Mouse (Mus musculus) stomach, embryonic 16.5 days (tissue): Measurements from ENCODE around the gene Olfr535. TPM values are rescaled to one million over a fixed set of nuclear protein-coding genes. Genes with fewer than 3 reads are reported as not detected.
"Not testable (repeated sequence)": the region's sequence is repeated elsewhere in the genome, so short reads cannot be mapped to it uniquely, and the experiment has no call there.

ENCODE experiments used
- ATAC-seq: fragments of 200-750 bp; cut with Nextera tagmentation; 2 replicates; pipeline ENCODE4 v1.8.0; 2017; ENCODE audit warnings: moderate number of reproducible peaks, moderate TSS enrichment; ENCODE audit not compliant: insufficient read depth, low FRiP score
- H3K27ac ChIP-seq: fragments of 300-500 bp; sonication (generic); 2 replicates; pipeline ENCODE4 v1.5.1; 2014; ENCODE audit warnings: low read length
- H3K27me3 ChIP-seq: fragments of 300-500 bp; sonication (generic); 2 replicates; pipeline ENCODE4 v1.6.1; 2014; ENCODE audit warnings: low read length, control low read depth, mixed read lengths; ENCODE audit not compliant: control insufficient read depth, insufficient read depth
- H3K36me3 ChIP-seq: fragments of 300-500 bp; sonication (generic); 2 replicates; pipeline ENCODE4 v1.6.1; 2014; ENCODE audit warnings: low read length; ENCODE audit not compliant: control insufficient read depth, insufficient read depth
- H3K4me1 ChIP-seq: fragments of 300-500 bp; sonication (generic); 2 replicates; pipeline ENCODE4 v1.6.1; 2014; ENCODE audit warnings: low read length, control low read depth, mixed read lengths; ENCODE audit not compliant: control insufficient read depth, insufficient read depth
- H3K4me2 ChIP-seq: fragments of 300-500 bp; sonication (generic); 2 replicates; pipeline ENCODE4 v1.6.1; 2014; ENCODE audit warnings: low read depth, low read length, mixed read lengths
- H3K4me3 ChIP-seq: fragments of 300-500 bp; sonication (generic); replicated peaks from 2 replicates; pipeline ENCODE4 v1.5.1; 2014; ENCODE audit warnings: mild to moderate bottlenecking, low read length
- H3K9ac ChIP-seq: fragments of 300-500 bp; sonication (generic); 2 replicates; pipeline ENCODE4 v1.6.1; 2014; ENCODE audit warnings: low read length
- H3K9me3 ChIP-seq: fragments of 300-500 bp; sonication (generic); replicated peaks from 2 replicates; pipeline ENCODE4 v1.6.1; 2016; ENCODE audit warnings: low read length, control low read depth; ENCODE audit not compliant: control insufficient read depth
- WGBS: fragments of 180-500 bp; shearing (Covaris S2); extraction: QIAGEN DNeasy Blood & Tissue Kit; methylation state at CpG from one replicate; pipeline ENCODE4 v1.1.7; 2014; 5-methylcytosine and 5-hydroxymethylcytosine counted together
- polyA plus RNA-seq: library from polyadenylated mRNA; unstranded; fragments of >200 nt; fragmentation: Nextera tagmentation; extraction: Ambion mirVana; gene quantifications from 2 replicates; pipeline ENCODE4 v1.2.1, GENCODE M21; 2015

The Olfr535 gene
- polyA plus RNA-seq: not detected in 2 replicates

GRCm38 (mm10) chr7:140483916-140484315, at the start of gene Olfr535:
Gene Olfr535 (plus strand): TSS chr7:140484216.
- no peak within 1 kb of the TSS for H3K9ac ChIP-seq
- ATAC-seq: no peak
- no peaks in the 10 kb centered on the region for H3K4me1 ChIP-seq
- no peaks in the 10 kb centered on the region for H3K9me3 ChIP-seq
- WGBS: 83% methylated on average over 1 of the region's 1 CpGs
- no peak within 1 kb of the TSS for H3K4me2 ChIP-seq
- no peak within 1 kb of the TSS for H3K4me3 ChIP-seq
- H3K36me3 ChIP-seq: no peaks in the 10 kb centered on the region
- H3K27me3 ChIP-seq: no peaks in the 10 kb centered on the region
- no peak within 1 kb of the TSS for H3K27ac ChIP-seq

GRCm38 (mm10) chr7:140443141-140443540, 40.9 kb upstream of the Olfr535 start:
- H3K36me3 ChIP-seq: no peaks in the 10 kb centered on the region
- H3K4me1 ChIP-seq: no peaks in the 10 kb centered on the region
- H3K27ac ChIP-seq: no peak overlapping the region
- no peaks in the 10 kb centered on the region for H3K9me3 ChIP-seq
- no peak overlapping the region for H3K4me2 ChIP-seq
- H3K9ac ChIP-seq: no peak overlapping the region
- H3K4me3 ChIP-seq: no peak overlapping the region
- H3K27me3 ChIP-seq: no peaks in the 10 kb centered on the region
- no peak for ATAC-seq
- WGBS: 74% methylated on average over 1 of the region's 1 CpGs

GRCm38 (mm10) chr7:140463070-140463469, 20.9 kb upstream of the Olfr535 start, which contains the start of gene Olfr533:
Gene Olfr533 (plus strand): TSS chr7:140463370.
- not testable (repeated sequence) for H3K36me3 ChIP-seq, H3K4me2 ChIP-seq, H3K4me1 ChIP-seq, ATAC-seq, H3K27ac ChIP-seq, H3K9ac ChIP-seq, H3K27me3 ChIP-seq, H3K9me3 ChIP-seq, H3K4me3 ChIP-seq
- WGBS: 43% methylated on average over 1 of the region's 1 CpGs

DNA sequence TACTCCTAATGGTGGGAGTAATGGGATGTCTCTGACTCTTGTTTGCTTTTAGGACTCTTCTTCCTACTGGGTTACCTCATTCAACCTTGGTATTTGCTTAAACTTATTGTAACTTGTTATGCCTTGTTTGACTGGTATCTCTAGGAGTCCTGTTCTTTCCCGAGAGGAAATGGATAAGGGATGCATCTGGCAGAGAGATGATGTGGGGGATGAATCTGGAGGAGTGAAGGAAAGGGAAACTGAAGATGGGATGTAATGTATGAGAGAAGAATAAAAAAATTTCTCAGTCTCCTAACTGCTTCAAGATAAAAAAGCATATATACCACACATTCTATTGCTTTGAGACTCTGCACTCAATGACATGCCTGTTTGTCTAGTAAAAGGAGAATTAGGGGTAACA, 6.1 kb upstream of the Olfr535 start:
- Histone ChIP-seq H3K9ac (no peak overlapping the region), H3K27me3 (no peaks in the 10 kb centered on the region), H3K9me3 (no peaks in the 10 kb centered on the region), H3K4me3 (no peak overlapping the region), H3K4me2 (no peak overlapping the region), H3K27ac (no peak overlapping the region), H3K4me1 (no peaks in the 10 kb centered on the region), H3K36me3 (no peaks in the 10 kb centered on the region)
- ATAC-seq: no peak
- WGBS: 68% methylated on average over 1 of the region's 1 CpGs

- Histone ChIP-seq H3K4me2 (no peak overlapping the region), H3K4me3 (no peak overlapping the region), H3K27me3 (no peaks in the 10 kb centered on the region), H3K9ac (no peak overlapping the region), H3K36me3 (no peaks in the 10 kb centered on the region), H3K27ac (no peak overlapping the region), H3K9me3 (no peaks in the 10 kb centered on the region), H3K4me1 (no peaks in the 10 kb centered on the region)
- 85% methylated on average over 1 of the region's 1 CpGs for WGBS
- no peak for ATAC-seq
Measured at GRCm38 (mm10) chr7:140478733-140479132, 5.3 kb upstream of the Olfr535 start.

DNA sequence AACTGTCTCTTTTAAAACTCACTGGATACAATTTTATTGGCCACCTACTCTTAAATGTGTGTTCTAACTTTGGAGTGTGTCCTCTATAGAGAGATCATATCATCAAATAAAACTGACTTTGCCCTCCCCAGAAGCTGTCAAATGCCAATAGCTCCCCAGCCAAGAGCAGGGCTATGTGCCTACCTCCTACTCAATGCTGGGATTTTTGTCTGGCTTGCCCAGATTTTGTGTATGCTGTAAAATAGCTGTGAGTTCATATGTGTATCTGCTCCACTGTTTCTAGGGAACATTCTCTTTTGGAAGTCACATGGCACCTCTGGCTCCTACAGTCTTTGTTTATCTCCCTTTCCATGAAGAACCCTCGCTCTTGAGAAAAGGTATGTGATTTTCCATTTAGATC, 5.0 kb downstream of the Olfr535 start:
- H3K9me3 ChIP-seq: no peaks in the 10 kb centered on the region
- no peaks in the 10 kb centered on the region for H3K36me3 ChIP-seq
- 76% methylated on average over 1 of the region's 1 CpGs for WGBS
- H3K9ac ChIP-seq: no peak overlapping the region
- no peak overlapping the region for H3K4me2 ChIP-seq
- H3K27me3 ChIP-seq: no peaks in the 10 kb centered on the region
- no peak overlapping the region for H3K27ac ChIP-seq
- H3K4me3 ChIP-seq: no peak overlapping the region
- ATAC-seq: no peak
- H3K4me1 ChIP-seq: no peaks in the 10 kb centered on the region

DNA sequence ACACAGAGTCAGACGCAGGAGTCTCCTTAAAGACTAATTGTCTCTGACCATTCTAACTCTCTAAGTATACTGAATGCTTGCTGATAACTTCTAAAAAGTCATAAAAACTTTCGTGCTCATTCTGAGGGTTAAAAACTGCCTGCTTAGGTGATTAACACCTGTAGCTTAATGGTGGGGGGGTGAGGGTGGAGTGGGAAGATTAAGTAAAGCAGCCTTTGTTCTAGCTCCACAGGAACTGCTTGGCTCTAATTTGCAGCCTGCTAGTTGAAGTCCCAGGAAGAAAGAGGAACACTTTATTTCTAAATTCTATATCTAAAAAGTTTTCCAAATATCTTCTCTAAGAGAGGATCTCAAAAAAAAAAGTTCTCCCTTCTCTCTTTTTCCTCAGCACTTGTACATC, 10.2 kb downstream of the Olfr535 start:
- ATAC-seq: no peak
- no peak overlapping the region for H3K4me3 ChIP-seq
- WGBS: 26% methylated on average over 2 of the region's 2 CpGs
- no peaks in the 10 kb centered on the region for H3K4me1 ChIP-seq
- H3K27me3 ChIP-seq: no peaks in the 10 kb centered on the region
- H3K36me3 ChIP-seq: no peaks in the 10 kb centered on the region
- no peak overlapping the region for H3K4me2 ChIP-seq
- H3K9ac ChIP-seq: no peak overlapping the region
- H3K9me3 ChIP-seq: no peaks in the 10 kb centered on the region
- no peak overlapping the region for H3K27ac ChIP-seq

GRCm38 (mm10) chr7:140494702-140495101, 10.7 kb downstream of the Olfr535 start:
- Histone ChIP-seq H3K4me1 (no peaks in the 10 kb centered on the region), H3K36me3 (no peaks in the 10 kb centered on the region), H3K9ac (no peak overlapping the region), H3K4me3 (no peak overlapping the region), H3K27ac (no peak overlapping the region), H3K27me3 (no peaks in the 10 kb centered on the region), H3K4me2 (no peak overlapping the region), H3K9me3 (no peaks in the 10 kb centered on the region)
- ATAC-seq: no peak

DNA sequence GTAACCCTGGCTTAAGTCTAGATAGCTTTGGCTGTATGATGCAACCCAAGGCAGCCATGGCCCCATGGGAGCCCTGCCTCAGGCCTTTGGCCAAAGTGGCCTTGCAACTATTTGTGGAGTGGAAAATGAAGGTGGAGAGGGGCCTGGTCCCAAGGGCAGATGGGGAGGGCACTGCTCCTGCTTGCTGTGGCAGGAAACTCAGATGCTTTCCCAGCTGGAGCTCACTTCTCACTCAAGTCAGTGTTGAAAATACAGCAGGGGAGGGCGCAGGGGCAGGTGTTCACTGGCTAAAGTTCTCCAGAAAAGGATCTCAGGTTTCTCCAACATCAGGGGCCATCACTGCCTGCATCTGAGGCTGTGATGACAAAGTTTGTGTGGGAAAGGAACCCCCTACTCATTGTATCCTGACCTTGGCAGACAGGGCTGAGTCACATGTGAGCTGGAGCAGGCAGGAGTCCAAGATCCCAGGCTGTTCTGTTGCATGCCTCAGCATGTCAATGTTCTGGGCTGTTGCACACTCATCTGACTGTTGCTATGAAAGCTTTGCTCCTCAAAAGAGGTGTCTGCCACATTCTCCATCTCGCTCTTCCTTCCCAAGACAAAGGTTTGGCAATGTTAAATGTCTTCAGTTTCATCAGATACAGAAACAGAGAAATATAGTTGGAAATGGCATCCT, 23.5 kb downstream of the Olfr535 start, which contains the start of gene Olfr536:
Gene Olfr536 (minus strand): TSS at position 51 of the 676 bp plus-strand sequence.
- not testable (repeated sequence) for H3K4me2 ChIP-seq, H3K4me1 ChIP-seq, H3K4me3 ChIP-seq, H3K27me3 ChIP-seq, H3K9me3 ChIP-seq, H3K9ac ChIP-seq, H3K27ac ChIP-seq, ATAC-seq, H3K36me3 ChIP-seq
- WGBS: 67% methylated on average over 2 of the region's 2 CpGs
